Mouse (Mus musculus) layer of hippocampus, adult 11-12 months (tissue): ENCODE measurements around the gene Ube2g1.
A peak's percentile ranks its signal among the peaks of the same experiment; 100 is the strongest.
"Not testable (repeated sequence)": the region's sequence is repeated elsewhere in the genome, so short reads cannot be mapped to it uniquely, and the experiment has no call there.

Source experiments
- DNase-seq: peaks from one replicate; pipeline ENCODE4 v3.0.0; 2022; ENCODE audit warnings: low spot score

The Ube2g1 gene

DNA sequence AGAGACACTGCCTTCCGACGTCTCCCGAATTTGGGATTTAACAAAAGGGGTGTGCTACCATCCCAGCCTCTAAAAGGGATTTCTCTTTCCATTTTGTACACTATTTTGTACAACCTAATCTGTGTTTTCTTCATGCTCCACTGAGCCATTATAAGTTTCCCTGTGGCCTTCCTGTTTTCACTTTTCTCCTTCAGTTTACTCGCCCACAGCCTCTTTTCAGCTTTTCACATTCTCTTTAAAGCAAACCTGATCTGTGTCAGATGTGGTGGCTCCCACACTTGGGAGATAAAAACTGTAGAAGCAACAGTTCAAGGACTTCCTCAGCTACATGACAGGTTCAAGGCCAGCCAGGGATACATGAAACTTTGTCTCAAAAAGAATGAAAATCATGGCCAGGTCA lies 85.3 kb downstream of the Ube2g1 start:
- DNase-seq = no peak

- DNase-seq = no peak
Measured at GRCm38 (mm10) chr11:72695025-72695424, 87.9 kb downstream of the Ube2g1 start.

DNA sequence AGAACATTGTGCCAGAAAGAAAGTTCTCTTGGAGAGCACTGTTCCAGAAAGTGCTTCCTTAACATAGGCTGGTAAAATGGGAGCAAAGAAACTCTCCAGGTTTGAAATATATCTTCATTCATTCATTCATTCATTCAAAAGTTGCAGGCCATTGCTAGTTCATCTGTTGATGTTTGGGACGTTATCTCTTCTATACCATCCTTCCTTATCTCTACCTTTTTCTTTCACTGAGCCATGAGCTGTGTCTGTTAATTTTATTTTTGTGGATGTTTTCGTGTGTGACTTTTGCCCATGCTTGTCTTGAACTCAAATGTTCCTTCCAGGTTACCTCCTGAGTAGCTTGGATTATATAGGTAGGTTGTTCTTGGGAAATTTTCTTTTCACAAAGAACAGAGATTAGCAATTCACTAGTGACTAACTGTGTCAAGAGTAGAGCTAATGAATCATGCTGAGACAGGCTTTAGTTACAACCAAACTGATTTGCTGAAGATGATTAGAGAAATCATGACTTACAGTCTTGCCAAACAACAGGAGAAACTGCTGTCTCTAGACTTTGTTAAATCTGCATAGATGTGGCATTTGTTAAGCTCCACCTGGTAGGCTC lies 89.4 kb downstream of the Ube2g1 start:
- no peak for DNase-seq

GRCm38 (mm10) chr11:72697323-72697722 lies 90.2 kb downstream of the Ube2g1 start:
- DNase-seq = no peak

GRCm38 (mm10) chr11:72705111-72705510 lies 98.0 kb downstream of the Ube2g1 start:
- not testable (repeated sequence) for DNase-seq

GRCm38 (mm10) chr11:72712721-72713120 lies 105.6 kb downstream of the Ube2g1 start:
- DNase-seq = peak; percentile 40

DNA sequence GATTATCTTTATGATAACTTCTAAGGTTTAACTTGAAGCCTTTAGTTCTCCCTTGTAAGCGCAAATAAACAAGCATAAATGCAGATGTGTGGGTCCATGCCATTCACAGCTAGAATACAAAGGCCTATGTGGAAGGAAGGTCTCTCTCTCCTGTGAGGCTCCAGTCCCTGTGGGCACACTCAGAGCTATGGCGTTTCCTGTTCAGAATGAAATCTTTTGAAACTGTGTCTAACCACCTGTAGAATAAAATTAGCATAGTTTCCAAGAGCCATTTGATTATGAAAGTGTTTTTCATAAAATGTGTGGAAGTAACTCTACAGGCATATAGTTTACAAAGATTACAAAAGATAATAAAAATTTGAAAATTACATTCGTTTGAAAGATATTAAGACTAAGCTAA lies 111.1 kb downstream of the Ube2g1 start:
- DNase-seq = no peak

DNA sequence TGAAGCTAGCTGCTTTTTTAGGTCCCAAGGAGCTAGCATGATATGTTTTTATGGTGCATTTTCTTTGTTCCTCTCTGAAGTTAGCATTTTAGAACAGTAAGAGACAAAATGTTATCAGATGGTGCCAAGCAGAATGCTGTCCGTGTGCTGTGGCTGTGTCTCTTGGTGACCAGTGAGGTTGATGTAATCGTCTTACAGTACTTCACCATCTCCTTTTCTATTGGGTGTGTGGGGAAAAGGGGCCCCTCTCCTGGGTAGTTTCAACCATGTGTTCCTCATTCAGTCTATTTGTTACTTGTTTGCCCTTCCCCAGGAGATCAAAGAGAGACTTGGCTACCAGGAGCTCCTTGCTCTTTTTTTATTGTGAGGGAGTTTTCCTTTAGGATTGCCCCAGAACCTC lies 116.1 kb downstream of the Ube2g1 start:
- no peak for DNase-seq

DNA sequence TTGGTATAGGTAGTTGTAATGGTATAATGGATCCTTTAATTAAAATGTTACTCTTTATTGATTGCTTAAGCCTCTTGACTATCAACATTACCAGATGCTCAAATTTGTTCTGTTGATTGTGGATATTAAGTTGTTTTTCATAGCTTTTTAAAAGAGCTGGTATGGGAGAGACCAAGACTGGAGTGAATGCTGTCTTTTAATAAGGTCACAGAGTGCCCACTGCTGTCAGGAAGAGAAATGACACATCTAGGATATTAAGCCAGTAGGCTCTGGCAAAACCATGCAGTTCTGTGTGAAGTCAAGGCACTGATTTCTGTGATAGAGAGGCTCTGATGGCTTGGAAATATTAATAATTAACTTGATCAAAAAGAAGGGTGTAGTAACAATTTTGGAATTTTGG lies 116.8 kb downstream of the Ube2g1 start:
- DNase-seq = no peak

- DNase-seq = no peak
Measured at GRCm38 (mm10) chr11:72726023-72726422, 118.9 kb downstream of the Ube2g1 start.

- no peak for DNase-seq
Measured at GRCm38 (mm10) chr11:72733736-72734135, 126.7 kb downstream of the Ube2g1 start.

DNA sequence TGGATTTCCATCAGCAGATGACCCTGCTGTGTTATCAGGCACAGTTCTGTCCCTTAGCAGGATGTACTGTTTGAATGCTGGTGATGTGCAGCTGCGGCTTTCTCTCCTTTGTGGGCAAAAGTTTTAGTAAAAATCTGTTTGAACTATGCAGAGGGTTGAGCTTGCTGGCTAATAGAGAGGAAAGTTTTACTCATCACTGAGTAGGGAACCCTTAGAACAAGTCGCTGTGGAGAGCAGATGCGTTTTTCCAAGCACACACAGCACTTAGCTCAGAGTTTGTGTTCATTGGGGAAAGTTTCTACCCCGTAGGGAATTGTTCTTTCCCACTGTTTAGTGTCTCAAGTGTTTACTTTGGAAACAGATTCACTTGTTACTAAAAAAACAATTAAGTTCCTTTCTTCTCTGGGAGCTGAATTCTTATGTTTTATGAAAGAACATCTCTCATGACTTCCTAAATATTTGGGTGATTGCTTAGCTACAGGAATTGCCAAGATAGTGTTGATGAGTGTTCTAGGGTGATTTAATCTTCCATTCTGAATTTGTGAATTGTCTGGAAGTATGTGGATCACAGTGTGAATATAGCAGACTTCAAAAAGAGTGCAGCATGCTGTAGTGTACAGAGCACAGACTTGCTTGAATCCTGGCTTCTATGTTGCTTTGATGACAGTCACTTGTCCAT lies 127.9 kb downstream of the Ube2g1 start:
- no peak for DNase-seq

GRCm38 (mm10) chr11:72735519-72735860 lies 128.4 kb downstream of the Ube2g1 start:
- DNase-seq = no peak
